Mouse (Mus musculus): Measurements from ENCODE around the gene Dhrs1.

GRCm38 (mm10) chr14:55720666-55721065 is 24.8 kb downstream of the Dhrs1 start:
- TF ChIP-seq POLR2A (IDR thresholded peaks at IDR 0.05; ENCODE audit: borderline replicate concordance, extremely low read depth, insufficient read depth, insufficient read length, poor library complexity, severe bottlenecking) = no peak
- no peak for TF ChIP-seq CTCF (IDR thresholded peaks at IDR 0.05; ENCODE audit: borderline replicate concordance, extremely low read depth, insufficient read depth, insufficient read length)
